Mouse (Mus musculus) embryo, embryonic 11.5 days (tissue): ENCODE measurements at regions not wholly inside any gene's neighbourhood (a gene's known extent, or its start where the extent isn't known, plus 50 kb on each side); places are given as distances from the start of the nearest gene placed in this dataset.

Experiments used
- DNase-seq: peaks from one replicate; pipeline ENCODE4 v3.0.0-alpha.2; 2012; ENCODE audit warnings: low read depth, low spot score

- peak; percentile 5 for DNase-seq
Observed at GRCm38 (mm10) chrX:106766812-106767211, 73.6 kb downstream of the Rtl3 start.
